Mouse (Mus musculus): Measurements from ENCODE around the gene Acvrl1.

DNA sequence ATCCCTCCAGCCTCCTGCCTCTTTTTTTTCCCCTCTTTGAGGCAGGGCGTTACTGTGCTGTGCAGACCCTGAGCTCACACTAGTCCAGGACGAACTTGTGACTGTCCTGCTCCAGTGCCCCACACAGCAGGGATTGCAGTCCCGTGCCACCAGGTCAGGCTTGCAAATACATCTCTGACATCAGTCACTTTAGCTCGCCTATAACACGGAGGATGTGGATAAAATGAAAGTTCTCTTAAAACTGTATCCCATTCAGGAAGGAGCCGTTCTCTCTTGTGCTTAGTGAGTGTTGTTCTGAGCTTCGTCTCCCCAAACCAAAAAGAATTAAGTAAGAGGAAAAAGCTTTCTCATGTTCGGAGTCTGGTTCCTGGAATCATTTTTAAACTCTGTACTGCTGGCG, 41.9 kb upstream of the Acvrl1 start:
- no peak for TF ChIP-seq CTCF (conservative IDR thresholded peaks at IDR 0.05; ENCODE audit: low read length)
- no peak for TF ChIP-seq POU5F1 (IDR thresholded peaks at IDR 0.05; ENCODE audit: borderline replicate concordance, low read length)
- TF ChIP-seq NANOG (IDR thresholded peaks at IDR 0.05; ENCODE audit: borderline replicate concordance, low read length) = no peak

Data from E14TG2a.4 (cell line).